Mouse (Mus musculus) retina, adult 2 months (tissue): Measurements from ENCODE around the gene Tdrkh.

Experiments used
- DNase-seq: peaks from one replicate; pipeline ENCODE4 v3.0.0-alpha.2; 2012; ENCODE audit warnings: low read depth, low spot score

Gene Tdrkh

DNA sequence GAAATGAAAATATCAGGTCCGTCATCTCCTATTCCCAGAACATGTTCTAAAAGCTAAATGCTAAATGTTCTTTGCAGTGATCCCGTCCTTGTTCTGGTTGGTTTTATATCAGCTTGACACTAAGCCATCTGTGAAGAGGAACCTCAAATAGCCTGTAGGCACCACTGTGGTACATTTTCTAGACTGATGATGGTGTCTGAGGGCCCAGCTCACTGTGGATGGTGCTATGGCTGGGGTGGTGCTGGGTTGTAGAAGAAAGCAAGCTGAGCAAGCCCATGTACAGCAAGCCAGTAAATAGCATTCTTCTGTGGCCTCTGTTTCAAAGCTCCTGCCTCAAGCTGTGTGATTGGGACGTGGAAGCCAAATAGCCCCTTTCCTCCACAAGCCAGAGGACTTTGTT lies 44.0 kb downstream of the Tdrkh start:
- no peak for DNase-seq

- no peak for DNase-seq
These were observed 46.8 kb downstream of the Tdrkh start for GRCm38 (mm10) chr3:94459834-94460233.

GRCm38 (mm10) chr3:94463926-94464578 lies 51.0 kb downstream of the Tdrkh start:
- no peak for DNase-seq

- DNase-seq = no peak
These were observed 52.8 kb downstream of the Tdrkh start for GRCm38 (mm10) chr3:94465632-94466430.

DNA sequence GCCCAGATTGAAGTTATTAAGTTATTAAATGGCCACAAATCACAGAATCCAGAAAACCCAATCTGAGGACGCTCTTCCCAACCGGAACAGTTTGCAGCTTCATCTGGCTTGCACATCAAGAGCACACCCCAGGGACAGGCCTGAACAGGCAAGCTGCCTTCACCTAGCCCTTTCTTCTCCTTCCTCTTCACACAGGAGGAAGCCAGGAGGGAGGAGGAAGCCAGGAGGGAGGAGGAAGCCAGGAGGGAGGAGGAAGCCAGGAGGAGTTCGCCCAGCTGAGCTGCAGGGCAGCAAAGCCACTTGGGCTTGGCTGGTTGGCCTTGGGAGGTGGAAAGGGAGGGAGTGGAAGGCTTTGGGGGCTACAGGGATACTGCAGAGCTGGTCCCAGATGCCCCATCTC lies 55.9 kb downstream of the Tdrkh start:
- no peak for DNase-seq

- DNase-seq = no peak
These were observed 59.5 kb downstream of the Tdrkh start for GRCm38 (mm10) chr3:94472447-94473114.

- DNase-seq = no peak
These were observed 60.0 kb downstream of the Tdrkh start for GRCm38 (mm10) chr3:94473115-94473505.

DNA sequence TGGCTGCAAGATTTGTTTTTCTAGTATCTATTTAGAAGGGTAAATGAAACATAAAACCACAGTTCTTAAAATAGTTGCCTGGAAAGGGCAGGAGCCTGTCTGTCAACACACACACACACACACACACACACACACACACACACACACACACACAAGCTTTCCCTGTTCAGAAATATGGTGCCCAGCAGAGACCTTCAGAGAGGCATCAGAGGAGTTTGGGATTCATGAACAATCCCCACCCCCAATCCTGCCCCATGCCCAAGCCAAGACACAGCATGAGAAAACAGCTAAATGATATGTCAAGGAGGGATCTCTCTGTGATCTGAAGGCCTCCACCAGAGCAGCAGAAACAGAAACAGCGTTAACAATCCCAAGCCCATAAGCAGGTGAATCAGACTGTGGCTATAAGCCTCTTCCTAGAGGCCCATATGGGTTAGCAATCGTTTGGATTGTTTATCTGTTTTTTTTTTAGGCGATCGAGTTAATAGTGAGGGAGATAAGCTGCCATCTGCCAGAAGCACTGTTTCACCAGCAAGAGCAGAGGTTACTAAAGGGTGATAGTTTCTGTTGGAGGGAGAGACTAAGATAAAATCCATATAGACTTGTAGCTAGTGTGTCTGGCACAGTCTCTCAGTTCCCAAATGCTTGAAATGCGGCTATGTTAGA lies 60.6 kb downstream of the Tdrkh start:
- DNase-seq = no peak

DNA sequence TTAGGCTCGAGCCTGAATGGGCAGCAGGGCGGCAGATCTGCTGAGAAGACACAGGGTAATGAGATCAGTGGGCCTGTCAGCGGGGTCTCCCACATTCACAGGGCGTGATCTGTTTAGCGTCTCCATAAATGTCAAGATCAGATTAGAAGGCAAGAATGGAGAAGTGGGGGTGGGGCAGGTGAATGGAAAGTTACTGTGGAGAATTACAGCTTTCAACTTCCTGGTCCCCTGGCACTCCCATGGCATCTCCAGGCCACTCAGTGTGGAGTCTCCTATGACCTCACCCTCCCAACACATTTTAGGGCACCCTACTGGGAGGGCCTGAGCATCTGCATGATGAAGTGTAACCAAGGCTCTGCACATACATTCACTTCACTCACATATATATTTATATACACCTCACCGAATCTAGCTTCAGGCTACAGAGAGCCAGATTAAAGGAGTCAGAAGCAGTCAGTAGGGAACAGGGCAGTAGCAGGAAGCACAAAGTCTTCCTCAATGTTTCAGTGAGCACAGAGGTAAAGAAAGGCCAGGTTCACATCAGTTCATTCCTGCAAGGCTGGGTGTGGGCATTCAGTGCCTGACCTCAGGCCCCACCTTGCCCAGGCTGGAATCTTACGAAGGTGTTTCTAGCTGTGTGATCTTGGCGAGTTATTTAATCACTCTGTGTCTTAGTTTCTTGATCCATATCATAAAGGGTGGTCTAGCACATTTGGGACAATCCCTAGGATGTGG lies 63.4 kb downstream of the Tdrkh start:
- no peak for DNase-seq

DNA sequence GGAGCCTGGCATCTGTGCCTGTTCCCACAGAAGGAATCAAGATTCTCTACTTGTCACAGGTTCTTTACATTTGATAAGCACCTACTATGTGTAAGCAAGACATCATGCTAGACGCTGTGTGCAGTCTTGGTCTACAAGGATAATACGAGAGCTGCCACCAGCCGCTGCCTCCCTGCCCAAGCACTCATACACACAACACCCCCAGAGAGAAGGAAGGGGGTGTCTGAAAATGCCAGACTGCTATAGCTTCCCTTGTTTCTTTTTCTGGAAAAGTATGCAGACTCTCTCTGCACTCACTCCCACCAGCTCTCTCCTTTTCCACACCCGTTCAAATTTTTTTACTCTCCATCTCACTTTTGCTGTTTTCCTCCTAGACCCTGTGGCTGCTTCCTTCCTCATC lies 64.4 kb downstream of the Tdrkh start:
- no peak for DNase-seq

DNA sequence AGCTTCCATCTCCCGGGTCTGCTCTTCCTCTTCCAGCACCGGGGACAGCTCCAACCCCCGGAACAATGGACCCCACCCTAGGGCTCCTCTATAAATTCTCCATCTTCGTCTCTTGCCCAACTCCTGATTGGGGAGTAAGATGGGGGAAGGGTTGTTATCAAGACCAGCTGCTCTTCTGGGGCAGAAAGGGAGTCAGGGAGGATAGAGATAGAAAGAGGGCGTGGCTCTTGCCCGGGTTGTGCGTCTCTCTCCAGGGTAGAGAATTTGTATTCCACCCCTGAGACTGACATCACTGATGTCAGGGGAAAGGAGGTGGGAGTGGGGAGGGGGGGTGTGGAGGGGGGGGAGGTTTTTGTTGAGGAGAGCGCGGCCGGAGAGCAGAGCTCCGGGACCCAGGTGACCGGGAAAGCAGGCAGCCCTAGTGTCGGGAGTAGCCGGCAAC lies 64.9 kb downstream of the Tdrkh start, which contains the start of gene Celf3:
TSS of gene Celf3 (plus strand) at position 315 of the 442 bp plus-strand sequence.
- DNase-seq = no peak

- DNase-seq = no peak
These were observed 65.6 kb downstream of the Tdrkh start for GRCm38 (mm10) chr3:94478591-94479169.

GRCm38 (mm10) chr3:94479564-94479963 lies 66.5 kb downstream of the Tdrkh start:
- no peak for DNase-seq

DNA sequence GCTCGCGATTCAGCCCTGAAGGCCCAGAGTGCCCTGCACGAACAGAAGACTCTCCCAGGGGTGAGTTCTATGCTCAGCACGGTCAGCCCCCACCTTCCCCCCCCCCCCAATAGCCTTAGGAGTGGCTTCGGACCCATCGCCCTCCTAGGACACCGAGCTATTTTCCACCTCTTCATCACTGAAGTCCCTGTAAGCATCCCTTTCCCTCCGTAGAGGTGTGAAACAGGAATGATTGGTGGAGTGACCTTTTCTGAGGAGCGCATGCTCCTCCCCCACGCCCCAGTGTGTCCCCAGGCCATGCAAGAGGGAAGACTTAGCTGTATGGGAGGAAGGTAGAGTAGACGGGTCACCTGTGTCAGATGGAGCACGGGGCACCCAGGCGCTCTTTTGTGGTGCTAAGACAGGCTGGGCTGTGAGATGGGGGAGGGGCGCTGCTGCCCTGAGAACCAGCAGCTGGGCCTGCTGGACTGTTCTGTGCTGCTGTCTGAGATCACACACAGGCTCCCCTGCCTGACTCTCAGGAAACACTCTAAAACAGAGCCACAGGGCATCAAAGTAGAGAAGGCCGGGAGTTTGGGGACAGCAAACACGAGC lies 67.3 kb downstream of the Tdrkh start, which contains the start of gene Riiad1:
TSS of gene Riiad1 (minus strand) at position 51 of the 594 bp plus-strand sequence.
- DNase-seq = no peak

DNA sequence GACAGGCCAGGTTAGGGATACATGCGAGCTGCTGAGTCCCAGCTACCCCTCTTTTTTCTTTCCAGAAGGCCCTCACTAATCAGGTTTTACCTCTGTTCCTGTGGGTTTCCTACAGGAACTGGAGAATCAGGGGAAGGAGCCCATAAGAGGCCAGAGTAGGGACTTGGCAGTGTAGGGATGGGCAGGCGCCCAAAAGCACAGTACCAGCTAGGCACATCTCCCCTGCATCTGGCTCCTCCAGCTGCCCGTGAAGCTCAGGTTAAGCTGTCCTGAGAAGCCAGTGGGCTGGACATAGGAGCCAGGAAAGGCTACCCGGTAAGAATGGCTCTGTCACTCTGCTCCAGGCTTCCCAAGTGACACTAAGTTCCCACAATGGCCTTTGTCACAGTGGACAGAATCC lies 68.4 kb downstream of the Tdrkh start:
- no peak for DNase-seq

- DNase-seq = no peak
These were observed 69.8 kb downstream of the Tdrkh start for GRCm38 (mm10) chr3:94482764-94483385.

- peak; percentile 58 for DNase-seq
These were observed 70.8 kb downstream of the Tdrkh start for GRCm38 (mm10) chr3:94483790-94484439.
